Mouse (Mus musculus) hindbrain, embryonic 12.5 days (tissue): Measurements from ENCODE around the gene Ulk3. TPM values are rescaled to one million over a fixed set of nuclear protein-coding genes. Genes with fewer than 3 reads are reported as not detected.

Experiments used
- ATAC-seq: fragments of 200-750 bp; cut with Nextera tagmentation; 2 replicates; pipeline ENCODE4 v1.8.0; 2017; ENCODE audit warnings: moderate TSS enrichment; ENCODE audit not compliant: low FRiP score
- H3K27ac ChIP-seq: fragments of 300-500 bp; sonication (generic); 2 replicates; pipeline ENCODE4 v1.5.1; 2016; ENCODE audit warnings: mild to moderate bottlenecking
- H3K27me3 ChIP-seq: fragments of 300-500 bp; sonication (generic); 2 replicates; pipeline ENCODE4 v1.6.1; 2016; ENCODE audit warnings: mild to moderate bottlenecking
- H3K36me3 ChIP-seq: fragments of 300-500 bp; sonication (generic); 2 replicates; pipeline ENCODE4 v1.6.1; 2016; ENCODE audit warnings: mild to moderate bottlenecking
- H3K4me1 ChIP-seq: fragments of 300-500 bp; sonication (generic); 2 replicates; pipeline ENCODE4 v1.6.1; 2016
- H3K4me2 ChIP-seq: fragments of 300-500 bp; sonication (generic); replicated peaks from 2 replicates; pipeline ENCODE4 v1.6.1; 2016; ENCODE audit warnings: mild to moderate bottlenecking
- H3K4me3 ChIP-seq: fragments of 300-500 bp; sonication (generic); 2 replicates; pipeline ENCODE4 v1.5.1; 2016; ENCODE audit warnings: mild to moderate bottlenecking
- H3K9ac ChIP-seq: fragments of 300-500 bp; sonication (generic); 2 replicates; pipeline ENCODE4 v1.6.1; 2016; ENCODE audit warnings: mild to moderate bottlenecking, moderate library complexity
- H3K9me3 ChIP-seq: fragments of 300-500 bp; sonication (generic); replicated peaks from 2 replicates; pipeline ENCODE4 v1.6.1; 2016; ENCODE audit warnings: mild to moderate bottlenecking
- WGBS: fragments of 180-500 bp; shearing (Covaris S2); methylation state at CpG from one replicate; pipeline ENCODE4 v1.1.7; 2016; 5-methylcytosine and 5-hydroxymethylcytosine counted together
- polyA plus RNA-seq: library from polyadenylated mRNA; unstranded; fragments of >200 nt; fragmentation: Nextera tagmentation; extraction: Ambion mirVana; gene quantifications from 2 replicates; pipeline ENCODE4 v1.2.1, GENCODE M21; 2016

The Ulk3 gene
- polyA plus RNA-seq, 1 experiment from 2014 or later: 20.1 TPM

- no peak overlapping the region for H3K9ac ChIP-seq
- no peaks in the 10 kb centered on the region for H3K27me3 ChIP-seq
- H3K9me3 ChIP-seq: no peaks in the 10 kb centered on the region
- no peak overlapping the region for H3K4me3 ChIP-seq
- peaks cover 29% of the 10 kb centered on the region for H3K4me1 ChIP-seq
- H3K36me3 ChIP-seq: no peaks in the 10 kb centered on the region
- no peak overlapping the region for H3K27ac ChIP-seq
- ATAC-seq: no peak
- WGBS: 84% methylated on average over 4 of the region's 4 CpGs
- no peak overlapping the region for H3K4me2 ChIP-seq
These were observed 30.6 kb upstream of the Ulk3 start for GRCm38 (mm10) chr9:57558625-57559024.

- H3K9ac ChIP-seq: no peak overlapping the region
- no peaks in the 10 kb centered on the region for H3K9me3 ChIP-seq
- no peak overlapping the region for H3K4me2 ChIP-seq
- H3K4me3 ChIP-seq: no peak overlapping the region
- H3K36me3 ChIP-seq: no peaks in the 10 kb centered on the region
- H3K27ac ChIP-seq: no peak overlapping the region
- WGBS: 68% methylated on average over 2 of the region's 2 CpGs
- ATAC-seq: no peak
- H3K4me1 ChIP-seq: peaks cover 26% of the 10 kb centered on the region
- no peaks in the 10 kb centered on the region for H3K27me3 ChIP-seq
These were observed 29.7 kb upstream of the Ulk3 start for GRCm38 (mm10) chr9:57559568-57559967.

GRCm38 (mm10) chr9:57560263-57560662 lies 29.0 kb upstream of the Ulk3 start:
- WGBS: 29% methylated on average over 7 of the region's 7 CpGs
- no peaks in the 10 kb centered on the region for H3K27me3 ChIP-seq
- peaks cover 25% of the 10 kb centered on the region for H3K4me1 ChIP-seq
- peak overlapping the region; percentile 83 for H3K4me2 ChIP-seq
- peak overlapping the region; percentile 66 for H3K4me3 ChIP-seq
- peak overlapping the region; percentile 72 for H3K9ac ChIP-seq
- H3K9me3 ChIP-seq: no peaks in the 10 kb centered on the region
- H3K27ac ChIP-seq: peak overlapping the region; percentile 84
- ATAC-seq: no peak
- no peaks in the 10 kb centered on the region; the same call in 1 of the 2 replicates for H3K36me3 ChIP-seq

DNA sequence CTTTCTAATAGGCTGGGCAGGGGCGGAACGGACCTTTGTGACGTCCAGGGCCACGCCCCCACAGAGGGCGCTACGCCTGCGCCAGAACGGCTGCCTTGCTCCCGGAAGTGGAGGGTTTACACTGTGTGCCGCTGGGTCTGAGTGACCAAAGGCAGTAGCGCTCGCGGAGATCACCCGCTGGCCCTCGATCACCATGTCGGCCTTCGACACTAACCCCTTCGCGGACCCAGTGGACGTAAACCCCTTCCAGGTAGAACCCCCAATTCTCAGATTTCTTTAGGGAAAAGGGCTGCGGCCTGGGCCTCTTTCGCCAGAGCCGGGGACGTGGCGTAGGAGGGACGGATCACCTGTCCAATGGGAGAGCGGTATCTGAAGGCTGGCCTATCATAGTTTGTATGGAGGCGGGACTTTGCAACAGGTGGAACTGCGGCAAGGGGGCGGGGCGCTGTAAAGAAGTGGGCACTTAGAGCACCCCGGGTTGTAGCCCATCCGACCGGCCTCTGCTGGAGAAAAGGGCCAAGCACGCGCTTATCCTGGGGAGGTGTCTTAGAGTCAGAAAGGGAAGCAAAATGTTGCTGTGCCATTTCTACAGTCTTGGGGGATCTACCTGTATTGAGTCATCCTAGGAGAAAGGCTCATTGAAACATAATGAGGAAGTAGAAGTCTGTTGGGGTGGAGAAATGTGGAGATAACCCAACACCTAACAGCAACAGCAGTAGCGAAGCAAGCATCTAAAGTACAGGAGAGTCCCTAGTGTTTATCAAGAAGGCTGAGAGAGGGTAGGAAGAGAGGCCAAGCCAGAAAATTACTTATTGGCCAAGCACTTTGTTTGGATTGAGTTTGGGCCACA lies 28.2 kb upstream of the Ulk3 start, which contains the start of gene Scamp2:
Gene Scamp2 (plus strand): TSS at position 83 of the 850 bp plus-strand sequence.
- no peaks in the 10 kb centered on the region for H3K27me3 ChIP-seq
- H3K4me3 ChIP-seq: peak within 1 kb of the TSS; percentile 66
- WGBS: under 1% methylated on average over 37 of the region's 37 CpGs
- no peaks in the 10 kb centered on the region; the same call in 1 of the 2 replicates for H3K36me3 ChIP-seq
- H3K27ac ChIP-seq: peak within 1 kb of the TSS; percentile 84
- H3K4me1 ChIP-seq: peaks cover 32% of the 10 kb centered on the region
- H3K4me2 ChIP-seq: peak within 1 kb of the TSS; percentile 83
- H3K9ac ChIP-seq: peak within 1 kb of the TSS; percentile 72
- no peaks in the 10 kb centered on the region for H3K9me3 ChIP-seq
- ATAC-seq: peak; percentile 100

- Histone ChIP-seq H3K9ac (peak overlapping the region; percentile 45; the same call in 1 of the 2 replicates), H3K36me3 (no peaks in the 10 kb centered on the region; the same call in 1 of the 2 replicates), H3K4me2 (peak overlapping the region; percentile 83), H3K27ac (no peak overlapping the region), H3K4me3 (peak overlapping the region; percentile 66), H3K27me3 (no peaks in the 10 kb centered on the region), H3K4me1 (peaks cover 32% of the 10 kb centered on the region), H3K9me3 (no peaks in the 10 kb centered on the region)
- 82% methylated on average over 13 of the region's 13 CpGs for WGBS
- no peak for ATAC-seq
These were observed 27.5 kb upstream of the Ulk3 start for GRCm38 (mm10) chr9:57561711-57562099.

DNA sequence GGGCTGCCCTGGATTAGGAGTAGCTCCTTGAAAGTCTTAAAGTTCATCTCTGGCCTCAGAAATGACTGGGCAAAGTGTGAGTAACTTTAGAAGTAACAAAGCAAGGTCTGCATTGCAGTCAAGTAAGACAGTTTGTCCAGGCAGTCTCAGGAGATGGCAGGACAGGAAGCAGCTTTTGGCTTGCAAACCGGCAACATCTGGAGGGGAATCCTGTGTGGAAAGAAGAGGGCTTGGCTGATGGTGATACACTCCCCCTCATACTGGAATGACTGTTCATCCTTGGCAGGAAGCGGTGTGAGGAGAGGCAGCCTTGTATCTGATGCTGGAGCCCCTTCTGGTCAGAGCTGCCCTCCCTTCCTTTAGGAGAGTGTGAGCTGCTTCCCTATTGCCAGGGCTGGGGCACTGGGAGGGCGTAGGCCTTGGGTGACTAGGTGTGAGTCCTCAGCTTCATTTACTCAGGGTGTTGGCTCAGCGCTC lies 26.3 kb upstream of the Ulk3 start:
- 83% methylated on average over 4 of the region's 4 CpGs for WGBS
- H3K27me3 ChIP-seq: no peaks in the 10 kb centered on the region
- no peaks in the 10 kb centered on the region for H3K9me3 ChIP-seq
- no peak overlapping the region for H3K9ac ChIP-seq
- peaks cover 32% of the 10 kb centered on the region for H3K4me1 ChIP-seq
- H3K27ac ChIP-seq: no peak overlapping the region
- H3K4me3 ChIP-seq: no peak overlapping the region
- H3K36me3 ChIP-seq: peaks cover under 1% of the 10 kb centered on the region
- no peak for ATAC-seq
- no peak overlapping the region for H3K4me2 ChIP-seq

- H3K36me3 ChIP-seq: peaks cover 18% of the 10 kb centered on the region
- H3K27me3 ChIP-seq: no peaks in the 10 kb centered on the region
- H3K4me1 ChIP-seq: peaks cover 32% of the 10 kb centered on the region
- H3K9ac ChIP-seq: no peak overlapping the region
- H3K4me2 ChIP-seq: no peak overlapping the region
- no peaks in the 10 kb centered on the region for H3K9me3 ChIP-seq
- WGBS: 84% methylated on average over 6 of the region's 6 CpGs
- ATAC-seq: no peak
- no peak overlapping the region for H3K27ac ChIP-seq
- H3K4me3 ChIP-seq: no peak overlapping the region
These were observed 24.6 kb upstream of the Ulk3 start for GRCm38 (mm10) chr9:57564609-57565008.

GRCm38 (mm10) chr9:57565741-57566221 lies 23.5 kb upstream of the Ulk3 start:
- WGBS: 60% methylated on average over 10 of the region's 10 CpGs
- Histone ChIP-seq H3K9me3 (no peaks in the 10 kb centered on the region), H3K4me3 (no peak overlapping the region), H3K36me3 (peaks cover 23% of the 10 kb centered on the region), H3K9ac (no peak overlapping the region), H3K27ac (0 out of 2 replicates have a peak overlapping the region, but pooled peaks have one; percentile 14), H3K27me3 (no peaks in the 10 kb centered on the region), H3K4me1 (peaks cover 28% of the 10 kb centered on the region), H3K4me2 (no peak overlapping the region)
- no peak for ATAC-seq

DNA sequence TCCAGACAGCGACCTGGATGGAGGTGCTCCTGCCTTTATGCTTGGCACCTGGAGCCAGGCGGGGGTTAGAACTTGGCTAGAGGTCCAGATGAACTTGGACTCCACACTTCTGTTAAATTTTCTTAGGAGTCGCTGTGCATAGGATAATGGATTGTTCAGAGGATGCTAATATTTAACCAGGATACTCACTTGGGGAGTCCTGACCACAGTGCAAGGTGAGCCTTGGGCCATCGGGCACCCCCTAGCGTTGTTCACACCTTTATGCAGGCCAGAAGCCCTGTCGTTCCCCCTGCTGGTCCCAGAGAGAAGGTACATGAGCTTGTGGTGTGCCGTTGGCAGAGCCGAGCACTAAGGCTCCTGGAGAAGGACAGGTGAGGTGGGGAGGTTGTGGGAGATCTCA lies 22.4 kb upstream of the Ulk3 start:
- H3K4me3 ChIP-seq: no peak overlapping the region
- no peak overlapping the region for H3K4me2 ChIP-seq
- H3K27ac ChIP-seq: no peak overlapping the region
- H3K27me3 ChIP-seq: no peaks in the 10 kb centered on the region
- H3K4me1 ChIP-seq: peaks cover 22% of the 10 kb centered on the region
- no peak overlapping the region for H3K9ac ChIP-seq
- no peaks in the 10 kb centered on the region for H3K9me3 ChIP-seq
- 62% methylated on average over 8 of the region's 8 CpGs for WGBS
- no peak for ATAC-seq
- H3K36me3 ChIP-seq: peaks cover 32% of the 10 kb centered on the region

DNA sequence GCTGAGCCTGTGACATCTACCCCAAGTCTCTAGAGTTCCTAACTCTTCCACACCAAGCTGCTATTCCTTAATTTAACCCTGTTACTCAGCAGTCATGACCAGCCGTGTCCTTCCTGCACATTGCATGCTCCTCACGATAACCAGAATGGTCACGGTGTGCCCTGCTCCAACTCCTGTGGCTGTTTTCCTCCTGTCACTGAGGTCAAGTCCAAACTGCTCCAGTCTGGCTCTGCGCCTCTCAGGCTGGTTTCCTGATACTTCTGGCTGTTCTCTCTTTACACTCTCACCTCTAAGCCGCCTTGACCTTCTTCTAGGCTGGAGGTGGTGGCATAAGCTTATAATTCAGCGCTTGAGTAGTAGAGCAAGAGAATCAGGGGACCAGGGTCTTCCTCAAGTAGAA lies 20.8 kb upstream of the Ulk3 start:
- H3K4me3 ChIP-seq: no peak overlapping the region
- H3K9ac ChIP-seq: no peak overlapping the region
- peaks cover 7% of the 10 kb centered on the region; the same call in 1 of the 2 replicates for H3K4me1 ChIP-seq
- no peak overlapping the region for H3K27ac ChIP-seq
- peaks cover 32% of the 10 kb centered on the region for H3K36me3 ChIP-seq
- 96% methylated on average over 6 of the region's 6 CpGs for WGBS
- H3K9me3 ChIP-seq: no peaks in the 10 kb centered on the region
- H3K27me3 ChIP-seq: no peaks in the 10 kb centered on the region
- no peak for ATAC-seq
- no peak overlapping the region for H3K4me2 ChIP-seq

DNA sequence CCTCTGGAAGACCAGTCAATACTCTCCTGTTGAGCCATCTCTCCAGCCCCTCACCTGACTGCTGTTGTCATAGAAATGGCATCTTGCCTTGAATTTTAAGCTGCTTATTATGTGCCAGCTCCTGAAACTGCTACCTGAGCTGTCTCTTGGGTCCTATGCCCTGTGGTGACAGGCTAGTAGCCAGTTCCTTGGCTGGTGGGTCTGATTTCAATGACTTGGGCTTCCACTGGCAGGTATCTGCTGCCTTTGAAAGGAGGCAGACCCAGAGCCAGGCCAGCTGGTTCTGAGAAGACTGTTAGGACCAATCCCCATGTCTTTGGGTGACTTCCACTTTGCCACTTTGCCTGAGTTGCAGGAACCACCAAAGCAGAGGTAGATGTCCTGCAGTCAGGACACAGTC lies 14.9 kb upstream of the Ulk3 start:
- Histone ChIP-seq H3K9ac (no peak overlapping the region), H3K27ac (no peak overlapping the region), H3K36me3 (peaks cover 42% of the 10 kb centered on the region), H3K4me3 (no peak overlapping the region), H3K9me3 (no peaks in the 10 kb centered on the region), H3K4me2 (no peak overlapping the region), H3K4me1 (no peaks in the 10 kb centered on the region), H3K27me3 (no peaks in the 10 kb centered on the region)
- no peak for ATAC-seq

DNA sequence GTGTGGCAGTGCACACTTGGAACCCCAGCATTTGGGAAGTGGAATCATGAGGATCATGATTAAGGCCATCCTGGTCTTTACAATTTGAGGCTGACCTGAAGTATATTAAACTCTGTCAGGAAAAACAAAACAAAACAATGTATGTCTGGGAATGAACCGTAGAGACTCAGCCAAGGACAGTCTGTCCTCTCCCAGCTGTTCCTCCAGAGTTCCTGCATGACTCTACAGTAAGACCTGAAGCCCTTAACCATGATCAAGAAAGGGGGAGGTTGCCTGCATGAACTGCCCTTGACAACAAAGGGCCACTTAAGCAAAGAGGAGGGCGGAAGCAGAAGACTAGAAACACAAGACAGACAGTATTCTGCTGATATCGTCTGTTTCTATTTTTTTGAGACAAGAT lies 13.7 kb upstream of the Ulk3 start:
- no peak for ATAC-seq
- no peak overlapping the region for H3K4me3 ChIP-seq
- 80% methylated on average over 3 of the region's 3 CpGs for WGBS
- no peak overlapping the region for H3K4me2 ChIP-seq
- H3K4me1 ChIP-seq: no peaks in the 10 kb centered on the region
- H3K27me3 ChIP-seq: no peaks in the 10 kb centered on the region
- H3K9me3 ChIP-seq: no peaks in the 10 kb centered on the region
- no peak overlapping the region for H3K9ac ChIP-seq
- H3K27ac ChIP-seq: no peak overlapping the region
- H3K36me3 ChIP-seq: peaks cover 47% of the 10 kb centered on the region
